Mouse (Mus musculus): ENCODE results near the gene Zscan12. TPM values are rescaled to one million over a fixed set of nuclear protein-coding genes. Genes with fewer than 3 reads are reported as not detected.

The Zscan12 gene
- 1.2 and 1.6 TPM in 2 replicates for polyA plus RNA-seq (2012; rRNA removed)

DNA sequence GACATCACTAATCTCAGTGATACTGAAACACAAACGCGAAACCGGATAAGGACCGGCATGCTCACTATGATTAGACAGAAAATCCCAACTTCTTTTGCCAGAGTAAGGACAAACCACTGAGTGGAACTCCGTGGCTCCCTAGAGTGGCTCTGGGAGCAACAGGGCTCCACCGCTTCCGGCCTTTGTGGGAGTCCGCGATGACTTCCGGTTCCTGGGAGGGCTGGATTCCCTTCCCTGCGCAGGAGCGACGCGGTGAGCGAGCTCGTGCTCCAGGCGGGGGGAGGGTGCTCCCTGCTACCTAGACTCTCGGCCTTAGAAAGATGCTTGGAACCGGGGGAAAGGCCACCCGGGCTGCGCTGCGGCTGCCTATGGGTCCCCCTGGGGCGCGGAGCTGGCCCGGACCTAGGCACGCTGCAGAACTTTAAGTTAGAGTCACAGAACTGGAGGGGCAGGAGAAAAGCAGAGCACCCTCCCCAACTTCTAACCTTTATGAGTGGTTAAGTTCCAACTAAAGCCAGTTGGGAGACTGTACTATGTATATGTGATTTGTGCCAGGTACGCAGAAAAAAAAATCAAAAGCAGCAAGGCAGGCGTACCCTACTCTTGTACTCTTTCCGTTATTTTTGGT lies at the start of gene Zscan12:
Zscan12 (plus strand) TSS at position 200 of the 628 bp plus-strand sequence.

DNA sequence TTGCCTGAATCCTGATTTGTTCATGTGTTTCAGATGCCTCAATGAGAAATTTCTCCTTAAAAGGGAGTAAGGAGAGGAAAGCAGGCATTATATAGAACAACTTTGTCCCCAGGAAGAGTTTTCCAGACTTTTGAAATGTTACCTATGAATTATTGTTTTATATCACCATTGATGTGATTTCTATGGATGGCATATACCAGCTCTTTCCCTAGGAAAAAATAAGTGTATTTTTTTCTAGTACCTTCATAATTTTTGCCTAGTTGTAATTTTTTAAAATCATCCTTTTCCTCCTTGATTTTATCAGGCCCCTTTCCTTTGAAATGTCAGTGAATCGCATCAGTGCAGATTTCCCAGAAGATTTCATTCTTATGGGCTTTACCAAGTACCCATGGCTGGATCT lies 16.0 kb upstream of the Zscan12 start, which contains the start of gene Olfr1367:
Olfr1367 (plus strand) TSS at position 301 of the 400 bp plus-strand sequence.

DNA sequence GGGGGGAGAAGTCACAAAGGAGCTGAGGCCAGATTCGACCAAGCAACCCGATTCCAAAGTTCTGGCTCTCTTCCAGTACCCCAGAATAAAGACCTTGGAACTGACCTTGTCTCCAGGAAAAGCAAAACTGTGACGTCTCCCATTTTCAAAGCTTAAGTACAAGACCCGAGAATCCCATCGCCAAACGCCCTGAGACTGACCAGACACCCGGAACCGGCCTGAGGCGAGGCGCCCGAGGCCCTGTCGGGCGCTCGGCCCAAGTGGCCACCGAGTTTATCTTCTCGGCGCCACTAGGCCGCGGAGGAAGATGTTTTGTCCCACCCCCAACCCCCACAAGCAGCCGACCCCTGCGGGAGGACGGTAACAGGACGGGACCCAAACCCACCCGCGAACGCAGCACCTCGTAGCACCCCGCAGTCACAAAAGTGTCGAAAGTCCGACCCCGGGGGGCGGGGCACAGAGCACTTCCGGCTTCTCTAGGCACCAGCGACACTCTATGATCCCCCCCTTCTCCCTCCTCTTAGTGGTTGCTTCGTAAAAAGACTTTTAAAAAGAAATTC lies 39.7 kb downstream of the Zscan12 start, which contains the start of gene Zkscan3:
Zkscan3 (minus strand) TSS at position 469 of the 560 bp plus-strand sequence.

Other genes with a start within 250 kb of the Zscan12 start
- gene Olfr263, start 233.2 kb upstream of the Zscan12 start, polyA plus RNA-seq (2012; rRNA removed), result not detected in 2 replicates
- gene Olfr1368, start 217.0 kb upstream of the Zscan12 start, polyA plus RNA-seq (2012; rRNA removed), result not detected in 2 replicates
- gene Trim27, start 183.4 kb upstream of the Zscan12 start, polyA plus RNA-seq (2012; rRNA removed), result 137 and 257 TPM in 2 replicates
- not detected in 2 replicates for gene Gpx5, start 70.1 kb upstream of the Zscan12 start, polyA plus RNA-seq (2012; rRNA removed)
- 0.23 and 0.26 TPM in 2 replicates for gene Gpx6, start 50.7 kb upstream of the Zscan12 start, polyA plus RNA-seq (2012; rRNA removed)
- gene Olfr1367, start 15.9 kb upstream of the Zscan12 start, polyA plus RNA-seq (2012; rRNA removed), result not detected in 2 replicates
- gene Zkscan3, start 39.9 kb downstream of the Zscan12 start, polyA plus RNA-seq (2012; rRNA removed), result 35.7 and 38.6 TPM in 2 replicates
- gene Pgbd1, start 78.2 kb downstream of the Zscan12 start, polyA plus RNA-seq (2012; rRNA removed), result 0.51 and 0.62 TPM in 2 replicates
- gene Zscan26, start 90.9 kb downstream of the Zscan12 start, polyA plus RNA-seq (2012; rRNA removed), result 7.9 and 10.2 TPM in 2 replicates
- gene Nkapl, start 105.7 kb downstream of the Zscan12 start, polyA plus RNA-seq (2012; rRNA removed), result 0.34 and 0.45 TPM in 2 replicates
- 1.6 and 2.2 TPM in 2 replicates for gene Zkscan4, start 116.1 kb downstream of the Zscan12 start, polyA plus RNA-seq (2012; rRNA removed)
- gene Gm10065, start 116.6 kb downstream of the Zscan12 start, polyA plus RNA-seq (2012; rRNA removed), result not detected in 2 replicates
- 0.14 TPM in 1 of 2 replicates, not detected in the other for gene AK157302, start 132.4 kb downstream of the Zscan12 start, polyA plus RNA-seq (2012; rRNA removed)
- 9.0 and 18.5 TPM in 2 replicates for gene Gm11273, start 138.6 kb downstream of the Zscan12 start, polyA plus RNA-seq (2012; rRNA removed)
- gene Zkscan8, start 168.3 kb downstream of the Zscan12 start, polyA plus RNA-seq (2012; rRNA removed), result 3.6 and 3.9 TPM in 2 replicates
- gene Olfr1366, start 180.0 kb downstream of the Zscan12 start, polyA plus RNA-seq (2012; rRNA removed), result not detected in 2 replicates
- not detected in 2 replicates for gene Olfr1535, start 197.1 kb downstream of the Zscan12 start, polyA plus RNA-seq (2012; rRNA removed)
- not detected in 2 replicates for gene Olfr1364, start 218.9 kb downstream of the Zscan12 start, polyA plus RNA-seq (2012; rRNA removed)

Measured in ovary, adult 2 months (tissue).